Mouse (Mus musculus) myocyte (in vitro differentiated cells): ENCODE measurements around the gene Tmem260. TPM values are rescaled to one million over a fixed set of nuclear protein-coding genes. Genes with fewer than 3 reads are reported as not detected.

Source experiments
- H3K27me3 ChIP-seq: one replicate; pipeline ENCODE4 v1.6.1; 2011; ENCODE audit not compliant: control insufficient read depth, insufficient read depth, insufficient read length
- H3K36me3 ChIP-seq: one replicate; pipeline ENCODE4 v1.6.1; 2011; ENCODE audit not compliant: control insufficient read depth, insufficient read depth
- H3K4me2 ChIP-seq: one replicate; pipeline ENCODE4 v1.6.1; 2011; ENCODE audit warnings: low read depth, control low read depth
- H3K4me3 ChIP-seq: one replicate; pipeline ENCODE4 v1.5.1; 2011; ENCODE audit warnings: mild to moderate bottlenecking, control low read depth, moderate library complexity
- H3K79me2 ChIP-seq: one replicate; pipeline ENCODE4 v1.6.1; 2011; ENCODE audit not compliant: control insufficient read depth, insufficient read depth
- H3ac ChIP-seq: one replicate; pipeline ENCODE4 v1.6.1; 2011; ENCODE audit not compliant: control insufficient read depth, insufficient read length
- CEBPB ChIP-seq: IDR thresholded peaks from 2 replicates; pipeline ENCODE4 v1.6.1; 2011; ENCODE audit warnings: mild to moderate bottlenecking, moderate library complexity; ENCODE audit not compliant: poor library complexity, insufficient read depth, severe bottlenecking
- E2F4 ChIP-seq: IDR thresholded peaks from one replicate; pipeline ENCODE4 v1.6.1; 2011; ENCODE audit warnings: mild to moderate bottlenecking, control low read depth, moderate library complexity; ENCODE audit not compliant: insufficient read depth
- MAX ChIP-seq: IDR thresholded peaks from one replicate; pipeline ENCODE4 v1.6.1; 2011; ENCODE audit warnings: low read depth, mild to moderate bottlenecking, control low read depth
- MYOD1 ChIP-seq, 3 experiments: IDR thresholded peaks; one replicate each; pipeline ENCODE4 v1.6.1; 2011; ENCODE audit warnings: control low read depth in 2 of 3, low read depth in 2 of 3, mild to moderate bottlenecking in 2 of 3, moderate library complexity in 1 of 3; ENCODE audit not compliant: insufficient read length in 2 of 3, control insufficient read depth in 1 of 3
- MYOG ChIP-seq, 3 experiments: IDR thresholded peaks; one replicate each; pipeline ENCODE4 v1.6.1; 2011; ENCODE audit warnings: control low read depth in 2 of 3, low read depth in 2 of 3, mild to moderate bottlenecking in 2 of 3; ENCODE audit not compliant: insufficient read length in 2 of 3, control insufficient read depth in 1 of 3, insufficient read depth in 1 of 3
- POLR2A ChIP-seq: IDR thresholded peaks from one replicate; pipeline ENCODE4 v1.6.1; 2011; ENCODE audit warnings: low read depth, mild to moderate bottlenecking, control low read depth, moderate library complexity; ENCODE audit not compliant: insufficient read length
- POLR2AphosphoS2 ChIP-seq: IDR thresholded peaks from one replicate; pipeline ENCODE4 v1.6.1; 2011; ENCODE audit warnings: low read depth, control low read depth; ENCODE audit not compliant: insufficient read length
- REST ChIP-seq: IDR thresholded peaks from one replicate; pipeline ENCODE4 v1.6.1; 2011; ENCODE audit warnings: mild to moderate bottlenecking, control low read depth, moderate library complexity; ENCODE audit not compliant: insufficient read depth, insufficient read length
- SRF ChIP-seq: IDR thresholded peaks from one replicate; pipeline ENCODE4 v1.6.1; 2011; ENCODE audit warnings: low read depth; ENCODE audit not compliant: control insufficient read depth, insufficient read length
- TCF12 ChIP-seq: IDR thresholded peaks from one replicate; pipeline ENCODE4 v1.6.1; 2011; ENCODE audit warnings: mild to moderate bottlenecking, control low read depth; ENCODE audit not compliant: poor library complexity, insufficient read depth, severe bottlenecking
- TCF3 ChIP-seq: IDR thresholded peaks from one replicate; pipeline ENCODE4 v1.6.1; 2011; ENCODE audit warnings: low read depth, control low read depth; ENCODE audit not compliant: insufficient read length
- USF1 ChIP-seq: IDR thresholded peaks from one replicate; pipeline ENCODE4 v1.6.1; 2011; ENCODE audit warnings: low read depth, mild to moderate bottlenecking, control low read depth, moderate library complexity
- polyA plus RNA-seq: library from polyadenylated mRNA; unstranded; fragments of >200 nt; fragmentation: generic; extraction: Trizol; gene quantifications from one replicate; pipeline ENCODE4 v1.2.1, GENCODE M21; 2012; ENCODE audit warnings: missing spikeins

Gene Tmem260
- polyA plus RNA-seq, 1 experiment: 5.2 TPM

DNA sequence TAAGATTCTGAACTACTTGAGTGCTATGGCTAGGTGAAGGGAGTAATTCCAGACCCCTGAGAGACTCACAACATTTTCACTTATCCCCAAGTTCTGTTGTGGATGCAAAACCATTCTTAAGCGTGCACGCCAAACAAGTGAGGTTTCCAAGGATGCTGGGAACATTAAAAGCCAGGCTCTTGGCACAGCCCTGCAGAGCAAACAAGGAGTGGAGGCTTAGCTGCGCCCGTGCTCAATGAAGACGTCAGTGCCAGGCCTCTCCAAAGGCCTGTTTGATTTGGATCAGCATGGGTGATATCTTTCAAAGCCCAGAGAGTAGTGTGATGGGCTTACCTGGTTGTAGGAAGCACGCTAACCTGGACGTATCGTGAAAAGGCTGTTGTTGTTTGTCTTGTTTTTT lies 69.6 kb downstream of the Tmem260 start:
- Histone ChIP-seq H3K4me3 (no peak overlapping the region), H3K27me3 (no peaks in the 10 kb centered on the region), H3K36me3 (no peaks in the 10 kb centered on the region), H3K79me2 (no peaks in the 10 kb centered on the region), H3K4me2 (no peak overlapping the region), H3ac (no peak overlapping the region)
- TF ChIP-seq MAX (no peak), TCF12 (no peak), E2F4 (no peak), MYOG (IDR thresholded peaks at IDR 0.05; ENCODE audit: control insufficient read depth in 1 of 3, insufficient read depth in 1 of 3, insufficient read length in 2 of 3, low read depth in 2 of 3) (no peak), SRF (no peak), POLR2AphosphoS2 (no peak), POLR2A (no peak), TCF3 (no peak), CEBPB (no peak), REST (no peak), MYOD1 (IDR thresholded peaks at IDR 0.05; ENCODE audit: control insufficient read depth in 1 of 3, insufficient read length in 2 of 3, low read depth in 2 of 3) (no peak), USF1 (no peak)

DNA sequence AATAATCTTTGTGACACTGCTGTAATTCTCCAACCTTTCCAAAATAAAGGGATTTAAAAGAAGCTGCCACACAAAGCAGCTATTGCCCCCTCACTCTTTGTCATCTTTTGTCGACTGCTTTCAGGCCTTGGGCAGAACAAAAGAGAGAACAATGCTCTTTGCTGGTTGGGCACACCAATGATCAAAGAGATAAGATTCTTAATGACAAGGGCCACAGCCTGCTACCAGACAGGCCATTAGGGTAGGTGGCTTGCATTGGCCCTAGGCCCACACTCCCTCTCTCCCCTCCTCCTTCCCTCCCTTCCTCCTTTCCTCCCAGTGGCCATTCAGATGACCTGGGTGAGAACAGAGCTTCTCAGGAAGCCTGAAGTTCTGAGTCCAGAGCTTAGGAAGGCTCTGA lies 77.4 kb downstream of the Tmem260 start:
- H3K4me2 ChIP-seq: no peak overlapping the region
- no peak overlapping the region for H3K4me3 ChIP-seq
- H3K79me2 ChIP-seq: no peaks in the 10 kb centered on the region
- H3K36me3 ChIP-seq: no peaks in the 10 kb centered on the region
- no peak for TF ChIP-seq MYOG (IDR thresholded peaks at IDR 0.05; ENCODE audit: control insufficient read depth in 1 of 3, insufficient read depth in 1 of 3, insufficient read length in 2 of 3, low read depth in 2 of 3)
- no peak for TF ChIP-seq REST
- no peak for TF ChIP-seq POLR2AphosphoS2
- no peak overlapping the region for H3ac ChIP-seq
- peaks cover 6% of the 10 kb centered on the region for H3K27me3 ChIP-seq

DNA sequence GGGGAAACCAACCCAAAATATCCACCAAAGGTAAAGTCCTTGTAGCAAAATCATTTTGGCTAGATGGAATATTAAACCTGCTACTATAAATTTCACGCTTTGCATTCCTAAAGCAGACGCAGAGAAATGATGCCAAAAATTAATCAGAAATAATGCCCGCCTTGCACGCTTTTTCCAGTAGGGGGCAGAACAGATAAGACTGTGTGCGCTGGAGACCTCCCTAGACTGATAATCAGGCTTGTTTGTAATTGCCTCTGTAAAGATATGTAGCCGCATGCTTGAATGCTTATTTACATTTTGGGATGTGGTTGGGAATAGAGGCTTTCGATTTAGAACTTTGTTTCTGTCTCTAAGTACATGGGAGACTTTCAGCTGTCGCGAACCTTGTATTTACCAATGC lies 78.2 kb downstream of the Tmem260 start:
- Histone ChIP-seq H3K4me2 (no peak overlapping the region), H3K27me3 (peaks cover 6% of the 10 kb centered on the region), H3K79me2 (no peaks in the 10 kb centered on the region), H3K36me3 (no peaks in the 10 kb centered on the region), H3K4me3 (no peak overlapping the region), H3ac (no peak overlapping the region)
- TF ChIP-seq MYOG (IDR thresholded peaks at IDR 0.05; ENCODE audit: control insufficient read depth in 1 of 3, insufficient read depth in 1 of 3, insufficient read length in 2 of 3, low read depth in 2 of 3) (no peak), POLR2AphosphoS2 (no peak), TCF3 (no peak), SRF (no peak), CEBPB (no peak), TCF12 (no peak), MYOD1 (IDR thresholded peaks at IDR 0.05; ENCODE audit: control insufficient read depth in 1 of 3, insufficient read length in 2 of 3, low read depth in 2 of 3) (no peak), POLR2A (no peak)

DNA sequence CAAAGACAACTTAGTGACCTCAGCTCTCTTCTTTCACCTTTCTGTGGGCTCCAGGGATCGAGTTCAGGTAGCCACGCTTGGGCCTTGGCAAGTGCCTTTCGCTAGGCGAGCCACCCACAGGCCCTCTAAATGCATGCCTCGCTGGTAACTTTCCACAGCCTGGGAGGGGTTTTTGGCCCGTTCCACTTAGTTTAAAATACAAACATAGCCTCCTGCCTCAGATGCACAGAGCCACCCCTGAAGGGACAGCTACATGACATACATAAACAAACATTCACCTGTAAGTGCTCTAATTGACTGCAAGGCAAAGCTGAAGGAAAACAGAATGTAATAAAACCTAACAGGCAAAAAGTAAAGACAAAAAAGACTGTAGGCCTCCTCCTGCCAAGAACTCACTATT lies 79.1 kb downstream of the Tmem260 start:
- TF ChIP-seq CEBPB: no peak
- no peak for TF ChIP-seq SRF
- TF ChIP-seq USF1: no peak
- TF ChIP-seq REST: no peak
- TF ChIP-seq MYOG (IDR thresholded peaks at IDR 0.05; ENCODE audit: control insufficient read depth in 1 of 3, insufficient read depth in 1 of 3, insufficient read length in 2 of 3, low read depth in 2 of 3): no peak
- TF ChIP-seq E2F4: no peak
- no peak for TF ChIP-seq POLR2A
- no peak for TF ChIP-seq TCF3
- TF ChIP-seq TCF12: no peak
- no peak for TF ChIP-seq POLR2AphosphoS2
- H3K4me2 ChIP-seq: no peak overlapping the region
- H3K4me3 ChIP-seq: no peak overlapping the region
- H3K36me3 ChIP-seq: no peaks in the 10 kb centered on the region
- H3K27me3 ChIP-seq: peaks cover 6% of the 10 kb centered on the region
- no peaks in the 10 kb centered on the region for H3K79me2 ChIP-seq
- H3ac ChIP-seq: no peak overlapping the region

DNA sequence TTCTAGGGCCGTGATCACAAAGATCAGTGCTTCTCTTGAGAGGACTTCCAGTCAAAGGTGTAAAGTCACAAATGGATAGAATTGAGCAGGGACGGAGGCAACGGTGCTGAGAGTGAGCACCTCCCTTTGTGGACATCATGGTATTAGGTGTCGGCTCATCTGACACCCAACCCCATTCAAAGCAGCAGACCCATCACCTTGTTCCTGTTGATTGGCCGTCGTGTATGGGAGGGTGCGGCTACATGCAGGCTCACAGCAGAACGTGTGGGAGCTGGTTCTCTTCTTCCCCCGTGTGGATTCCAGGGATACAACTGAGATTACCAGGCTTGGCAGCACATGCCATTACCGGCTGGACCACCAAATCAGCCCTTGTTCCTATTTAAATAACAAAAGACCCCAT lies 84.7 kb downstream of the Tmem260 start:
- no peaks in the 10 kb centered on the region for H3K36me3 ChIP-seq
- TF ChIP-seq REST: no peak
- no peak for TF ChIP-seq CEBPB
- TF ChIP-seq TCF3: no peak
- TF ChIP-seq POLR2A: no peak
- TF ChIP-seq MYOG (IDR thresholded peaks at IDR 0.05; ENCODE audit: control insufficient read depth in 1 of 3, insufficient read depth in 1 of 3, insufficient read length in 2 of 3, low read depth in 2 of 3): no peak
- no peak for TF ChIP-seq MYOD1 (IDR thresholded peaks at IDR 0.05; ENCODE audit: control insufficient read depth in 1 of 3, insufficient read length in 2 of 3, low read depth in 2 of 3)
- TF ChIP-seq E2F4: no peak

More for the DNA sequence above, 84.7 kb downstream of the Tmem260 start:
- H3K27me3 ChIP-seq: no peaks in the 10 kb centered on the region
- H3K79me2 ChIP-seq: no peaks in the 10 kb centered on the region
- H3ac ChIP-seq: no peak overlapping the region
- H3K4me2 ChIP-seq: no peak overlapping the region
- no peak overlapping the region for H3K4me3 ChIP-seq
